8 mouse cellular contexts compared by ENCODE assay signal in the genomic region with DNA sequence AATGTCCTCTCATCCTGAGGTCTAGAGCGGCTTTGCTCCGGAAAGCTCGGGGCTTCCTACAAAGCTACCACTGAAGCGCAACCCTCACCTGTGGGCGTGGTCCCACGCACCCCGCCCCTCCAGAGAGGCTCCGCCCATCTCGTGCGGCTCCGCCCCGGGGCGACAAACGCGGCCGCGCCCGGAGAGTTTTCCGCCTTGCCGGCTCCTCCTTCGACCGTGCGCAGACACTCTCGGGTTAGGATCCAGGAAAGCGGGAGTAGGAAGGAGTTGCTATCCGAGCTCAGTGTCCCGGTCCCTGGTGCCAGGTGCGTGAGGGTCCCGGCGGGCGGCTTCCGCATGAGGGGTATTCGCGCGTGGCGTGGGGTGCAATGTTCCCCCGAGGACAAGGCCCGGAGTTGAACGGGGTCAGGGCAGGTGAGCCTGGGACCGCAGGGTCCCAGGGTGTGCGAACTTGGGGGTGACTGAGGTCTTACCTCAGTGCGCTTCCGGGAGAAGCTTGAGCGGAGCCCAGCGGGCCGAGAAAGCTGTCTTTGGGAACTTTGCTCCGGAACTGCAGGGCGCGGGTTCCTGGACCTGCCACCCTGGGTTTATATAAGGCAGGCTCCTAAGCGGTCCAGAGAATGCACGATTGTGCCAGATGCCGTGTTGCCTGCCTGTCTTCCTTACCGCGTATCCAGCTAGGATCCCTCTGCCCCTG. TPM values are rescaled to one million over a fixed set of nuclear protein-coding genes. Genes with fewer than 3 reads are reported as not detected.
A peak's percentile ranks its signal among the peaks of the same experiment; 100 is the strongest.
DNase-seq lines count a peak whose midpoint lies in the region; ATAC-seq and TF ChIP-seq lines count a peak whose summit lies in the region.

A gene (plus strand): TSS at position 166 of the 697 bp plus-strand sequence.

- no peaks in the 10 kb centered on the region for H3K9me3 ChIP-seq in hindbrain, postnatal 0 days (ENCODE audit: low read length)

- H3K27ac ChIP-seq in hindbrain, postnatal 0 days: no peak within 1 kb of the TSS

- H3K4me3 ChIP-seq in hindbrain, postnatal 0 days (ENCODE audit: low read length): peak within 1 kb of the TSS; percentile 54

- H3K9ac ChIP-seq in hindbrain, postnatal 0 days (replicated peaks; ENCODE audit: low read length): peak within 1 kb of the TSS; percentile 48

- ATAC-seq in activated CD4-positive, CD25-positive, alpha-beta regulatory T cell, adult 4 months: peak; percentile 94
- peak; percentile 67; the same call in 1 of the 2 replicates for ATAC-seq in hindbrain, postnatal 0 days

- peaks cover 7% of the 10 kb centered on the region; the same call in 1 of the 2 replicates for H3K4me1 ChIP-seq in hindbrain, postnatal 0 days (ENCODE audit: insufficient read depth, low read length)

- H3K36me3 ChIP-seq in hindbrain, postnatal 0 days (ENCODE audit: insufficient read depth, low read length): no peaks in the 10 kb centered on the region

- intact Hi-C loops in left cerebral cortex, postnatal 25 days (cut with DNase I): no loop called here

- DNase-seq in cerebellum, postnatal 4 days (ENCODE audit: low spot score in 2 of 2): peak; percentile 26 to 36
- DNase-seq in gastrocnemius, adult 8-10 months (ENCODE audit: low spot score in 2 of 2): peak; percentile 84 to 85
- DNase-seq in hindbrain, postnatal 0 days (ENCODE audit: low spot score): peak; percentile 40
- DNase-seq in left cerebral cortex, postnatal 25 days (ENCODE audit: low spot score in 2 of 2): peak; percentile 62 to 79
- peak; percentile 68 for DNase-seq in mesoderm, embryonic 11.5 days (ENCODE audit: low read depth, low spot score)
- peak; percentile 41 for DNase-seq in right cerebral cortex, postnatal 4 days
- peak; percentile 87 for DNase-seq in yolk sac, embryonic 10.5 days (ENCODE audit: low spot score)

- WGBS in hindbrain, postnatal 0 days: under 1% methylated on average over 54 of the region's 54 CpGs

- H3K4me2 ChIP-seq in hindbrain, postnatal 0 days (ENCODE audit: low read depth, low read length): peak within 1 kb of the TSS; percentile 95

- H3K27me3 ChIP-seq in hindbrain, postnatal 0 days (ENCODE audit: insufficient read depth, low read length): peaks cover 13% of the 10 kb centered on the region; the same call in 1 of the 2 replicates

- TF ChIP-seq CTCF in hindbrain, postnatal 0 days (IDR thresholded peaks at IDR 0.05; ENCODE audit: low read depth): no peak

RNA-seq across cellular contexts. Expression of the gene that starts here (rescaled TPM):
- polyA plus RNA-seq in activated CD4-positive, CD25-positive, alpha-beta regulatory T cell, adult 4 months (2017; shearing (Covaris generic)): 10 to 100 TPM; 60.6 to 78.5 TPM
- total RNA-seq in gastrocnemius, adult 8-10 months (2022): 100 to 1,000 TPM in 3 of 4 experiments, 10 to 100 TPM in 1; 92.4 to 119 (median 105) TPM
- total RNA-seq in hindbrain, postnatal 0 days (2014; rRNA removed): 3.7 and 4.2 TPM in 2 replicates
- polyA plus RNA-seq in hindbrain, postnatal 0 days (2015; fragmentation: Nextera tagmentation; extraction: Ambion mirVana): 4.5 and 4.9 TPM in 2 replicates
- total RNA-seq in left cerebral cortex, postnatal 25 days (2021): 10 to 100 TPM; 29.8 to 34.8 TPM

Comparison
In these comparisons a context has a peak if more than half of its experiments do, and no peak if none do; other contexts are left out.
1. RNA of the gene that starts here (polyA plus RNA-seq): 60.6 to 78.5 TPM in activated CD4-positive, CD25-positive, alpha-beta regulatory T cell, adult 4 months; 4.5 to 4.9 TPM in hindbrain, postnatal 0 days; every median in the first group is over 10 times any median in the second.
2. DNase-seq: peak in every context shown above with its lines; median percentile 87 in yolk sac, embryonic 10.5 days; 84 in gastrocnemius, adult 8-10 months; 70 in left cerebral cortex, postnatal 25 days; 68 in mesoderm, embryonic 11.5 days; 41 in right cerebral cortex, postnatal 4 days; 40 in hindbrain, postnatal 0 days; 31 in cerebellum, postnatal 4 days.